ENCODE assay signal across 10 mouse cellular contexts in genomic region chr9:64231674-64232073, GRCm38 (mm10). TPM values are rescaled to one million over a fixed set of nuclear protein-coding genes. Genes with fewer than 3 reads are reported as not detected.
DNase-seq lines count a peak whose midpoint lies in the region; ATAC-seq lines count a peak whose summit lies in the region.
"Had no signal": no experiment of that assay in that cellular context is flagged by ENCODE, and none has a peak within 500 bp of the region (broad histone marks: within the 10 kb centered on the region; RNA-seq: fewer than 3 reads in every experiment).

No protein-coding gene starts in this region.

- 0 out of 2 replicates have a peak, but pooled peaks cover 7% of the 10 kb centered on the region for H3K36me3 ChIP-seq in kidney, embryonic 15.5 days
- H3K36me3 ChIP-seq in embryonic facial prominence, embryonic 10.5 days (replicated peaks): peaks cover 13% of the 10 kb centered on the region
- H3K36me3 ChIP-seq in hindbrain, embryonic 14.5 days (replicated peaks; ENCODE audit: control insufficient read depth, insufficient read depth): no peaks in the 10 kb centered on the region

- H3K27ac ChIP-seq in kidney, embryonic 15.5 days: peak overlapping the region; percentile 71
- peak overlapping the region; percentile 52 for H3K27ac ChIP-seq in embryonic facial prominence, embryonic 10.5 days (replicated peaks)
- no peak overlapping the region for H3K27ac ChIP-seq in hindbrain, embryonic 14.5 days

- ATAC-seq in kidney, embryonic 15.5 days (replicated peaks; ENCODE audit: low FRiP score): no peak
- ATAC-seq in hindbrain, embryonic 14.5 days (ENCODE audit: low FRiP score): no peak

- H3K4me1 ChIP-seq in kidney, embryonic 15.5 days: peaks cover 59% of the 10 kb centered on the region
- peaks cover 63% of the 10 kb centered on the region for H3K4me1 ChIP-seq in embryonic facial prominence, embryonic 10.5 days
- H3K4me1 ChIP-seq in hindbrain, embryonic 14.5 days (replicated peaks; ENCODE audit: control insufficient read depth, insufficient read depth, low read length): peaks cover 16% of the 10 kb centered on the region

- WGBS in kidney, embryonic 15.5 days: 81% methylated on average over 3 of the region's 3 CpGs
- 84% methylated on average over 3 of the region's 3 CpGs for WGBS in embryonic facial prominence, embryonic 10.5 days
- WGBS in hindbrain, embryonic 14.5 days: 79% methylated on average over 3 of the region's 3 CpGs

- H3K9me3 ChIP-seq in kidney, embryonic 15.5 days (replicated peaks): no peaks in the 10 kb centered on the region
- no peaks in the 10 kb centered on the region for H3K9me3 ChIP-seq in embryonic facial prominence, embryonic 10.5 days
- no peaks in the 10 kb centered on the region for H3K9me3 ChIP-seq in hindbrain, embryonic 14.5 days (ENCODE audit: control insufficient read depth, low read length)

- no peak overlapping the region for H3K4me3 ChIP-seq in kidney, embryonic 15.5 days (replicated peaks)
- H3K4me3 ChIP-seq in embryonic facial prominence, embryonic 10.5 days: no peak overlapping the region
- H3K4me3 ChIP-seq in hindbrain, embryonic 14.5 days (replicated peaks; ENCODE audit: low read length): no peak overlapping the region

- no peaks in the 10 kb centered on the region for H3K27me3 ChIP-seq in kidney, embryonic 15.5 days
- H3K27me3 ChIP-seq in embryonic facial prominence, embryonic 10.5 days (replicated peaks; ENCODE audit: low read depth, poor library complexity, severe bottlenecking): no peaks in the 10 kb centered on the region
- H3K27me3 ChIP-seq in hindbrain, embryonic 14.5 days (ENCODE audit: control insufficient read depth, insufficient read depth, low read length): no peaks in the 10 kb centered on the region

- no peak for DNase-seq in kidney, adult 11 months
- DNase-seq in brain, adult 2 months (ENCODE audit: low read depth, low spot score): peak; percentile 67
- DNase-seq in embryonic facial prominence, embryonic 10.5 days (ENCODE audit: low spot score): no peak
- no peak for DNase-seq in hindbrain, embryonic 14.5 days (ENCODE audit: low spot score)
- DNase-seq in adipocyte (ENCODE audit: low spot score): no peak
- DNase-seq in urinary bladder, adult 2 months (ENCODE audit: low spot score): no peak
- DNase-seq in gastrocnemius, postnatal 10 days: no peak
- DNase-seq: spleen, adult 18-20 months had no signal

- no peak overlapping the region for H3K4me2 ChIP-seq in kidney, embryonic 15.5 days
- no peak overlapping the region for H3K4me2 ChIP-seq in hindbrain, embryonic 14.5 days (replicated peaks)

- no peak overlapping the region for H3K9ac ChIP-seq in kidney, embryonic 15.5 days
- peak overlapping the region; percentile 3; the same call in 1 of the 2 replicates for H3K9ac ChIP-seq in hindbrain, embryonic 14.5 days

RNA-seq across cellular contexts. Expression of gene Uchl4, which starts 3.3 kb away (rescaled TPM):
- polyA plus RNA-seq in kidney, embryonic 15.5 days (2015; fragmentation: Nextera tagmentation; extraction: Ambion mirVana): 2.9 and 3.0 TPM in 2 replicates
- 3.9 and 4.4 TPM in 2 replicates for polyA plus RNA-seq in embryonic facial prominence, embryonic 10.5 days (2016; fragmentation: Nextera tagmentation; extraction: Ambion mirVana)
- polyA plus RNA-seq in hindbrain, embryonic 14.5 days (2014; fragmentation: Nextera tagmentation; extraction: Ambion mirVana): 2.7 and 2.8 TPM in 2 replicates
- 0.27 and 0.39 TPM in 2 replicates for polyA plus RNA-seq in urinary bladder, adult 2 months (2012; rRNA removed)
- 1 to 10 TPM; 2.0 to 2.9 TPM for total RNA-seq in gastrocnemius, postnatal 10 days (2021)
- polyA plus RNA-seq: gonadal fat pad, adult 2 months had no signal

RNA-seq across cellular contexts. Expression of gene Map2k1, which starts 21.8 kb away (rescaled TPM):
- polyA plus RNA-seq in kidney, embryonic 15.5 days (2015; fragmentation: Nextera tagmentation; extraction: Ambion mirVana): 80.4 and 81.7 TPM in 2 replicates
- polyA plus RNA-seq in embryonic facial prominence, embryonic 10.5 days (2016; fragmentation: Nextera tagmentation; extraction: Ambion mirVana): 82.6 and 89.3 TPM in 2 replicates
- 66.4 and 74.4 TPM in 2 replicates for polyA plus RNA-seq in hindbrain, embryonic 14.5 days (2014; fragmentation: Nextera tagmentation; extraction: Ambion mirVana)
- 63.7 and 67.4 TPM in 2 replicates for polyA plus RNA-seq in urinary bladder, adult 2 months (2012; rRNA removed)
- total RNA-seq in gastrocnemius, postnatal 10 days (2021): 10 to 100 TPM; 69.8 to 71.6 TPM

RNA-seq across cellular contexts. Expression of gene Tipin, which starts 49.7 kb away (rescaled TPM):
- 245 and 252 TPM in 2 replicates for polyA plus RNA-seq in kidney, embryonic 15.5 days (2015; fragmentation: Nextera tagmentation; extraction: Ambion mirVana)
- 269 and 272 TPM in 2 replicates for polyA plus RNA-seq in embryonic facial prominence, embryonic 10.5 days (2016; fragmentation: Nextera tagmentation; extraction: Ambion mirVana)
- 71.8 and 73.3 TPM in 2 replicates for polyA plus RNA-seq in hindbrain, embryonic 14.5 days (2014; fragmentation: Nextera tagmentation; extraction: Ambion mirVana)
- polyA plus RNA-seq in urinary bladder, adult 2 months (2012; rRNA removed): 39.2 and 43.9 TPM in 2 replicates
- total RNA-seq in gastrocnemius, postnatal 10 days (2021): 10 to 100 TPM; 19.2 to 24.3 TPM

RNA-seq across cellular contexts. Expression of gene Snapc5, which starts 52.6 kb away (rescaled TPM):
- polyA plus RNA-seq in kidney, embryonic 15.5 days (2015; fragmentation: Nextera tagmentation; extraction: Ambion mirVana): 34.3 and 35.6 TPM in 2 replicates
- polyA plus RNA-seq in embryonic facial prominence, embryonic 10.5 days (2016; fragmentation: Nextera tagmentation; extraction: Ambion mirVana): 29.0 and 31.8 TPM in 2 replicates
- 24.2 and 27.0 TPM in 2 replicates for polyA plus RNA-seq in hindbrain, embryonic 14.5 days (2014; fragmentation: Nextera tagmentation; extraction: Ambion mirVana)
- polyA plus RNA-seq in urinary bladder, adult 2 months (2012; rRNA removed): 39.5 and 46.3 TPM in 2 replicates
- total RNA-seq in gastrocnemius, postnatal 10 days (2021): 10 to 100 TPM; 17.4 to 17.5 TPM

RNA-seq across cellular contexts. Expression of gene Rpl4, which starts 58.5 kb away (rescaled TPM):
- 1,178 and 1,188 TPM in 2 replicates for polyA plus RNA-seq in kidney, embryonic 15.5 days (2015; fragmentation: Nextera tagmentation; extraction: Ambion mirVana)
- 1,235 and 1,262 TPM in 2 replicates for polyA plus RNA-seq in embryonic facial prominence, embryonic 10.5 days (2016; fragmentation: Nextera tagmentation; extraction: Ambion mirVana)
- 650 and 656 TPM in 2 replicates for polyA plus RNA-seq in hindbrain, embryonic 14.5 days (2014; fragmentation: Nextera tagmentation; extraction: Ambion mirVana)
- 1,255 and 1,379 TPM in 2 replicates for polyA plus RNA-seq in urinary bladder, adult 2 months (2012; rRNA removed)
- total RNA-seq in gastrocnemius, postnatal 10 days (2021): 100 to 1,000 TPM; 811 to 822 TPM
